Mouse (Mus musculus): ENCODE results near the gene Fuca1.

The Fuca1 gene

GRCm38 (mm10) chr4:135920304-135921241 lies at the start of gene Fuca1:
Fuca1 (plus strand) TSS chr4:135920735.
- DNase-seq = peak; percentile 98

- no peak for DNase-seq
These were observed 48.5 kb upstream of the Fuca1 start for GRCm38 (mm10) chr4:135872015-135872414.

- DNase-seq = no peak
These were observed 47.7 kb upstream of the Fuca1 start for GRCm38 (mm10) chr4:135872589-135873391.

GRCm38 (mm10) chr4:135873526-135874202 lies 46.9 kb upstream of the Fuca1 start, which contains the start of gene Pnrc2:
Pnrc2 (minus strand) TSS chr4:135873850.
- DNase-seq = peak; percentile 92

DNA sequence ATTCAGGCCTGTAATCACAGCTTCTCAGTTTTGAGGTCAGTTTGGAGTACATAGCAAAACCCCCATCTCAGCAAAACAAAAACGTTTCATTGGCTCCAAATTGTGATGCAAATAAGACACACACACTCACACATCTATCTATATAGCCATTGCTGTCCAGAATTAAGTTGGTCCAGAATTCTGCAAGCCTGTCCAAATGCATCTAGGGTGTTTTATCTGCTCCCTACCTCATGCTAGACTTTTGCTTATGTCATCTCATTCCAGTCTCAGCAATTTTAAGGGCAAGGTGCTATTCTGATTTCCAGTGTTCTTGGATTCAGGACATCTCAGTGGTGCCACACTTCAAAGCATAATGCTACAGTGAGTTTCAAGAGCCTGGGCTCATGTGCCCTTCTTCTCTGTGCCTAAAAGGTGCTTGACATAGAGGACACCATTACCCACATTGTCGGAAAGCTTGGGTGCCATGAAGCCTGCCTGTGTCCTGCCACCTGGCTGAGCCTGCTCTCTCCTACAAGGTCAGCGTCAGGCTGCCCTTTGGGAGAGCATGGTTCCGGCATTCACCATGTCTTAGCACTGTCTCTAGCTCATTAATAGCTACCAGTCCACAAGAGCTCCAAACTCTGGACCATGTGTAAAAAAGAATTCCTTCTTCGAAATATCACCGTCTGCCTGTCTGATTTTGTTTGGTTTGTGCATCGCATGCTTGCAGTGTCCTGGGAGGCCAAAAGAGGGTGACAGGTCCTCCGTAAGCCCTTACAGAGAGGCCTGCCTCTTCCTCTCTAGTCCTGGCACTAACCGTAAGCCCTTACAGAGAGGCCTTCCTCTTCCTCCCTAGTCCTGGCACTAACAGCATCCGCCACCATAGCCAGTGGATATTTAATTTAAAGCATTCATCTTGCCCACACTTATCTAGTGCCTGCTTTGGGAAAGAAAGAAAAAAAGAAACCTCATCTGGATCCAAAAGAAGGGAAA lies 45.7 kb upstream of the Fuca1 start:
- no peak for DNase-seq

DNA sequence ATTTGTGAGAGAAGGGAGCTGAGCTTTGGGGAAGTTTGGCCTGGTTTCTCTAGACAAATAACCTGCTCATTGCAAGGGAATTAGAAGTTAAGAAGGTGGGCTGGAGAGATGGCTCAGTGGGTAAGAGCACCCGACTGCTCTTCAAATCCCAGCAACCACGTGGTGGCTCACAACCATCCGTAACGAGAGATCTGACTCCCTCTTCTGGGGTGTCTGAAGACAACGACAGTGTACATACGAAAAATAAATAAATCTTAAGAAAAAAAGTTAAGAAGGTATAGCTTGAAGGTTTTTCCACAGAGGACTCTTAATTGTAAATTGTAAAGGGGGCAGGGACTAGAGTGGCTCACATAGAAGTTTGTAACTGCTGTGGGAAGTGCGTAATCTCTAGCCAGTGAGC lies 45.0 kb upstream of the Fuca1 start:
- peak; percentile 26 for DNase-seq

GRCm38 (mm10) chr4:135875991-135876582 lies 44.4 kb upstream of the Fuca1 start:
- DNase-seq = peak; percentile 85

GRCm38 (mm10) chr4:135876583-135877020 lies 43.9 kb upstream of the Fuca1 start:
- DNase-seq = peak; percentile 92

GRCm38 (mm10) chr4:135877742-135878141 lies 42.8 kb upstream of the Fuca1 start:
- DNase-seq = peak; percentile 76

DNA sequence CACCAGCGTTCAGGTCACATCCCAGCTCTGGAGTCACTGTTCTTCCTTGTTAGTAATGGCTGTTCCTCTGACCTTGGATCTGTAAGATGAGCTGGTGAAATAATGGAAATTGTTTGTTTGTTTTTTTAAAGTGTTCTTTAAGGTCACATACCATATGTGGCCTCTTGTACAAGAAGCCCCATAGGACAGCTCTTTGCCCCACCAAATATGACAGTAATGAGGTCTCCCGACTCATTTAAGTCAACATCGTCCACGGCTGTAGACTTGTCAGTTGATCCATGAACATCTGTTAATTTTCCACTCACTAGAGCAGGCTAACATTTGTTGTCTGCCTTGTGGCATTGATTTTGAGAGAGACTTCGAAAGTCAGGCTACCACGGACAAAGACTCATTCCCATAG lies 41.5 kb upstream of the Fuca1 start:
- no peak for DNase-seq

- no peak for DNase-seq
These were observed 40.5 kb upstream of the Fuca1 start for GRCm38 (mm10) chr4:135880018-135880417.

GRCm38 (mm10) chr4:135880576-135880975 lies 40.0 kb upstream of the Fuca1 start:
- DNase-seq = no peak

GRCm38 (mm10) chr4:135882023-135882422 lies 38.5 kb upstream of the Fuca1 start:
- DNase-seq = no peak

DNA sequence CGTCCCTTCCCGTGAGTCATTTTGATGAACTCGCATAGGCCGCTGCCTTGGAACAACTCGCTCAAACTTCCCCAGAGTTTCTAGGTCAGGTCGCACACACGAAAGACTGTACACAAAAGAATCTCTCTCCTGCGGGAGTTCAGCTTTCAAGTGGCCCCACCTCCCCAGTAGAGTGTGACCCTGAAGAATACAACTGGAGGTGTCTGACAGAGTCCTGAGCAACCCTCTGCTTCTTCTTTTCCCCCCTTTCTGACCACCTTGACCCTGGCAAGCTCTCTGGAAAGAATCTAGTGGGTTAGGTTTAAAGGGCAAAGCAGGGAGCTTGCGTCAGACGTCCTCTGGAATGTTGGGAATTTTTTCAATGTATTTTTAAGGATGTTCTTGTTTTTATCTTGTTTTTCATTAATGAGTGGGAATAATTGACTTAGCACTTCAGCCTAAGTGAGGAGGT lies 37.1 kb upstream of the Fuca1 start:
- no peak for DNase-seq

GRCm38 (mm10) chr4:135883881-135884516 lies 36.5 kb upstream of the Fuca1 start:
- no peak for DNase-seq

- no peak for DNase-seq
These were observed 36.0 kb upstream of the Fuca1 start for GRCm38 (mm10) chr4:135884531-135884930.

GRCm38 (mm10) chr4:135885676-135886075 lies 34.9 kb upstream of the Fuca1 start:
- no peak for DNase-seq

DNA sequence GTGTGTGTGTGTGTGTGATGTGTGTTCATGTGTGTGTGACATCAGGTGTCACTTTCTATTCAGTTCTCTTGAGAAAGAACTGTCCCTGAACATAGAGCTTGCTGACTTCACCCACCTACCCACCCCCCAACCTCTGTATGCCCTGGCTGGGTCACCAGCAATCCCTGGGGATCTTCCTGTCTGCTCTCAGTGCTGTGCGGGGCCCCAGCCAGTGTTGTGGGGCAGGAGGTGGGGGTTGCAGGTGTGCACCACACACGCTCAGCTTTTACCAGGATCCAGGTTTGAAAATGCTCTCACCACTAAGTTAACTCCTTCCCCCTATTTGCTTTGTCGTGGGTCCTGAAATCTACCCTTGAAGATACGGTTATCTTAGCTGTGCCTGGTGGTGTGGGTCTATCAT lies 34.4 kb upstream of the Fuca1 start:
- no peak for DNase-seq

GRCm38 (mm10) chr4:135888448-135889057 lies 32.0 kb upstream of the Fuca1 start:
- DNase-seq = no peak

All from lung, postnatal 36 days (tissue).